Mouse (Mus musculus): Measurements from ENCODE around the gene Vmn2r94. TPM values are rescaled to one million over a fixed set of nuclear protein-coding genes. Genes with fewer than 3 reads are reported as not detected.

The Vmn2r94 gene
- polyA plus RNA-seq (2015; fragmentation: Nextera tagmentation; extraction: Ambion mirVana), result not detected in 2 replicates

DNA sequence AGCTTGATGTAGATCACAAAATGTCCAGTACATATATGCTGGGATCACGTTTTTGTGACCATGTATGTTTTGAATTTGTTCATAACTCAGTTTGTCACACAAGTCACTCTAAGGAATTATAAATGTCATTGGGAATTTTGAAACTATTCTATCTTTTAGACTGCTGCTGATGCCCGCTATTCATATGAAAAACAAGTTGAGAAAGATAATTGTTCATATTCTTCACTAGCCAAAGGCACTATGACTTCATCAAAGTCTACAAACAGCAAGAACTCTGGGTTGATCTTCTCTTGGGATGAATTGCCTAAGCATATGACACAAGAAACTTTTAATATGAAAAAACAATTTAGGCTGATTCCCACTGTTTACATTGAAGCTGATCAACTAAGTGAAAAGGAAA is at the start of gene Vmn2r94:
Gene Vmn2r94, minus strand, starts transcription at position 101 of the 400 bp plus-strand sequence.
- Histone ChIP-seq H3K27me3 (no peaks in the 10 kb centered on the region), H3K4me3 (replicated peaks) (no peak within 1 kb of the TSS), H3K9ac (no peak within 1 kb of the TSS), H3K27ac (replicated peaks) (no peak within 1 kb of the TSS), H3K4me1 (replicated peaks) (no peaks in the 10 kb centered on the region), H3K4me2 (no peak within 1 kb of the TSS), H3K9me3 (replicated peaks) (no peaks in the 10 kb centered on the region), H3K36me3 (replicated peaks) (no peaks in the 10 kb centered on the region)
- ATAC-seq (ENCODE audit: insufficient read depth), result no peak
- 45% methylated on average over 2 of the region's 2 CpGs for WGBS (ENCODE audit: insufficient replicate concordance)

DNA sequence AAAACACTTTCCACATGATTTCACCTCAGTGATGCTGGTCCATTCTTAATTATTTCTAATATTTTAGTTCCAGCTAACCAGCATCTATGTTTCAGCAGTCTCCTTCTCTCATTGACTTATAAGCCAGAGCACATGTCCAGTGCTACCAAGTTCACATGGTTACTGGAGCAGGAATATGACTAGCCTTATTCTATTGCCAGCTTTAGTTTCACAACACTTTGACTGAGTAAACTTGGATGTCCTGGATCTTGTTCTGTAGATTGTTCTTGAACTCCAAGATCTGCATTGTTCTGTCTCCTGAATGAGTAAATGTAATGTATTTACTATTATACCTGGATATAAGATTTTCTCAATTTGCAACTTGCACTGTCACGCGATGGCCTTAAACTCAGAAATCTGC is 45.5 kb upstream of the Vmn2r94 start:
- no peaks in the 10 kb centered on the region for H3K27me3 ChIP-seq
- H3K36me3 ChIP-seq (replicated peaks), result no peaks in the 10 kb centered on the region
- 68% methylated on average over 2 of the region's 2 CpGs for WGBS (ENCODE audit: insufficient replicate concordance)
- no peak overlapping the region for H3K4me3 ChIP-seq (replicated peaks)
- no peak overlapping the region for H3K4me2 ChIP-seq
- no peaks in the 10 kb centered on the region for H3K4me1 ChIP-seq (replicated peaks)
- no peak overlapping the region for H3K9ac ChIP-seq
- no peaks in the 10 kb centered on the region for H3K9me3 ChIP-seq (replicated peaks)
- H3K27ac ChIP-seq (replicated peaks), result no peak overlapping the region
- ATAC-seq (ENCODE audit: insufficient read depth), result no peak

DNA sequence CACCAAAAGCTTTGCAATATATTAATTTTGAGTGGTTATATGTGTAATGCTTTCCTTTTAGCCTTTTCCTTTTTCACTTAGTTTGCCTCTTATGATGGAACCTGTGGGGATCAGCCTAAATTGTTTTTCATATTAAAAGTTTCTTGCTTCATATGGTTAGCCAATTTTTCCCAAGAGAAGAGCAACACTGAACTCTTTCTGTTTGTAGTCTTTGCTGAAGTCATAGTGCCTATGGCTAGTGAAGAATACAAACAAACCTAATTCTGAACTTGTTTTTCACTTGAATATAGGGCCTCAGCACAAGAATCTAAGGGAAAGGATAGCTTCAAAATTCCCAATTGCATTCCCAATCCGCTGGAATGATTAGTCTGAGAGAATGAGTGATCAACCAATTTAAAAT is 20.2 kb upstream of the Vmn2r94 start, which contains the start of gene Vmn2r93:
Gene Vmn2r93, plus strand, starts transcription at position 301 of the 400 bp plus-strand sequence.
- Histone ChIP-seq H3K9me3 (replicated peaks) (no peaks in the 10 kb centered on the region), H3K36me3 (replicated peaks) (no peaks in the 10 kb centered on the region), H3K9ac (no peak within 1 kb of the TSS), H3K4me2 (no peak within 1 kb of the TSS), H3K27me3 (no peaks in the 10 kb centered on the region), H3K4me3 (replicated peaks) (no peak within 1 kb of the TSS), H3K27ac (replicated peaks) (no peak within 1 kb of the TSS), H3K4me1 (replicated peaks) (no peaks in the 10 kb centered on the region)
- ATAC-seq (ENCODE audit: insufficient read depth), result no peak
- WGBS (ENCODE audit: insufficient replicate concordance), result 18% methylated on average over 1 of the region's 1 CpGs

DNA sequence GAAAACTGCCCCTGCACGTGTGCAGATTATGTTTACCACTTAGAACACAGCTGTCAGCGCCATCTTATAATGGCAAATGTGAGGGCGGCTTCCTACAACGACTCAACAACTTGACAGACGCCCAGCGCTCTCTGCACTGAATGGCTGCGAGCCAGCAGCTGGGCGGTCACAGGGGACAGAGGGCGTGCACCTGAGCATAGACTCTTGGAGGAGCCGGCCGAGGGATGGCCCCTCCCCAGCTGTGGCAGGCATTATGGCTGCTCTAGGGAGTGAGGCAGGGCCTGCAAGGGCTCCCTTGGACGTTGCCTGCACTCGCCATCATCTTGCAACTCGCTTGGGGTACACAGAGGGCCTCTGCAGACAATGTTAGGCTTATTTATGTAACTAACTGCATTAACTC is 40.6 kb downstream of the Vmn2r94 start:
- 59% methylated on average over 14 of the region's 14 CpGs for WGBS (ENCODE audit: insufficient replicate concordance)
- no peak overlapping the region for H3K4me2 ChIP-seq
- ATAC-seq (ENCODE audit: insufficient read depth), result no peak
- no peak overlapping the region for H3K9ac ChIP-seq
- no peaks in the 10 kb centered on the region for H3K4me1 ChIP-seq (replicated peaks)
- no peak overlapping the region for H3K27ac ChIP-seq (replicated peaks)
- no peaks in the 10 kb centered on the region for H3K9me3 ChIP-seq (replicated peaks)
- no peaks in the 10 kb centered on the region for H3K36me3 ChIP-seq (replicated peaks)
- H3K27me3 ChIP-seq, result no peaks in the 10 kb centered on the region
- no peak overlapping the region for H3K4me3 ChIP-seq (replicated peaks)

DNA sequence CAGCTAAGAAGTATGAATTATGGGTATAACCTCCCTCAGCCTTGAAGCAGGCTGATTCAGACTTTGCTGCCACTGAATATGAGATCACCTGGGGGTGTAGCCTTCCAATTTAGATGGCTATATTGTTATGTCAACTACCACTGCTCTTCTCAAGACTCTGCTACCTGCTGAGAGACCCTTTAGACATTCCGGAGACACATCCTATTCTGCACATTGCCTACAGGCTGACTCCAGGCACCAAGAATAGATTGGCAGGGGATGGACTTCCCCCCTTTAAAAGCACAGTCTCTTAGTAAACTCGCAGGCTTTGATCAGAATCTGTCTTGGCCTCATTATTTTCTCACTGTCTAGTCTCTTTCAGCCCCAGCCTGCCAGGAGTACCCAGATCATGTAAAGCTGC is 45.6 kb downstream of the Vmn2r94 start:
- ATAC-seq (ENCODE audit: insufficient read depth), result no peak
- WGBS (ENCODE audit: insufficient replicate concordance), result 56% methylated on average over 2 of the region's 2 CpGs
- H3K4me1 ChIP-seq (replicated peaks), result no peaks in the 10 kb centered on the region

DNA sequence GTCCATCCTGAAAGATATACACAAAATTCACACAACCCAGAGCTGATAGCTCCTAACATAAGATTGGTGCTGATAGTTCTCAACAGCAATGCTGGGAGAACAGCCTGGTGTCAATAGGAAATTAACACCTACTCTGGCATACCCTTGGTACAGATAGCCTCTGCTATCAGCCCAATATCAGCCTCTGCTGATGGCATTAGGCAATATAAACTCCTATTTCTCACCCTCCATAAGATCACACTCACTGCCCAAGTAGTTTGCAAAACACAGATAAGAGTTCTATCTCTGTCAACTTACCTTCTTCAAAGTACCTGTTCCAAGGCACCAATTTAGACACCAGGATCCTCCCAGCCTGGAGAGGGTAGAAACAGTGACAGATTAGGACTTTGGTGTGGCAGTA is 56.3 kb downstream of the Vmn2r94 start:
- Histone ChIP-seq H3K4me3 (replicated peaks) (no peak overlapping the region), H3K36me3 (replicated peaks) (no peaks in the 10 kb centered on the region), H3K4me2 (no peak overlapping the region), H3K9ac (no peak overlapping the region), H3K27me3 (no peaks in the 10 kb centered on the region), H3K27ac (replicated peaks) (no peak overlapping the region), H3K4me1 (replicated peaks) (no peaks in the 10 kb centered on the region), H3K9me3 (replicated peaks) (0 out of 2 replicates have a peak, but pooled peaks cover 2% of the 10 kb centered on the region)
- no peak for ATAC-seq (ENCODE audit: insufficient read depth)

More for the DNA sequence above, 45.6 kb downstream of the Vmn2r94 start:
- no peaks in the 10 kb centered on the region for H3K27me3 ChIP-seq
- no peak overlapping the region for H3K27ac ChIP-seq (replicated peaks)
- no peaks in the 10 kb centered on the region for H3K9me3 ChIP-seq (replicated peaks)
- no peak overlapping the region for H3K4me2 ChIP-seq
- no peak overlapping the region for H3K4me3 ChIP-seq (replicated peaks)
- no peak overlapping the region for H3K9ac ChIP-seq
- H3K36me3 ChIP-seq (replicated peaks), result no peaks in the 10 kb centered on the region

Other genes with a start within 250 kb of the Vmn2r94 start
- gene Vmn2r124, start 228.3 kb downstream of the Vmn2r94 start, polyA plus RNA-seq (2015; fragmentation: Nextera tagmentation; extraction: Ambion mirVana), result not detected in 2 replicates
- gene Vmn2r91, start 192.7 kb downstream of the Vmn2r94 start, polyA plus RNA-seq (2015; fragmentation: Nextera tagmentation; extraction: Ambion mirVana), result not detected in 2 replicates
- gene Vmn2r92, start 125.9 kb downstream of the Vmn2r94 start, polyA plus RNA-seq (2015; fragmentation: Nextera tagmentation; extraction: Ambion mirVana), result not detected in 2 replicates
- not detected in 2 replicates for gene Vmn2r93, start 20.3 kb upstream of the Vmn2r94 start, polyA plus RNA-seq (2015; fragmentation: Nextera tagmentation; extraction: Ambion mirVana)
- gene Vmn2r95, start 146.3 kb upstream of the Vmn2r94 start, polyA plus RNA-seq (2015; fragmentation: Nextera tagmentation; extraction: Ambion mirVana), result not detected in 2 replicates

Measured in liver, embryonic 15.5 days (tissue).